Comparison of ENCODE assay signal across 9 mouse cellular contexts in the genomic region with DNA sequence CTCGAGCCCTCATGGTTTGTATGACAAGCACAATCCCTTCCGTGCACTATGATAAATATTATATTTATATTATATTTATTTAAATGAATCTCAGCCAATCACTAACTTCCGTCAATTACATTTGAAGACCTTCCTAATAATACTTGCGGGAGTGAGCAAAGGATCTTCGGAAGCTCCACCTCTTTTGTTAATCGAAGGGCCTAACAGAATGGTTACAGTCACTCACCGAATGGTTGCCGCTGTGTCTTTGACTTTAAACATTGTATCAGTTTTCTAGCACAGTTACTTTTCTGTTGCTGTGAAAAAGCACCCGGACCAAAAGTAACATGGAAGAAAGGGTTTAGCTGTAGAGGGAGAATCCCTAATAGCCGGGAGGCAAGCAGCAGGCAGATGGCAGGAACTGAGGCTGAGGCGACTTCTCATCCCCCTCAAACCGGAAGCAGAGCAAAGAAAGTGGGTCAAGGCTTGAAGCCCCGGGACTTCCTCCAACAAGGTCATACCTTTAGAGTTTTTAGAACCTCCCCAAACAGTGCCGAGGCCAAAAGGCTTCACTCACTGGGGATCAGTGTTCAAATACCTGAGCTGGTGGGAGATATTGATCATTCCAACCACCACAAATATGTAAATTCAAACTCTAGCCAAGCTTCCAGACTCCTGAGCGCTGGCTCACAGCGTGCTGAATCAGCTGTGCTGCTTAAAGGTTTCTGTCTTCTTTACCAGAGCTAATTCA. TPM values are rescaled to one million over a fixed set of nuclear protein-coding genes. Genes with fewer than 3 reads are reported as not detected.
A peak's percentile ranks its signal among the peaks of the same experiment; 100 is the strongest.
DNase-seq lines count a peak whose midpoint lies in the region; ATAC-seq and TF ChIP-seq lines count a peak whose summit lies in the region.
"Had no signal": no experiment of that assay in that cellular context is flagged by ENCODE, and none has a peak within 500 bp of the region (broad histone marks: within the 10 kb centered on the region; RNA-seq: fewer than 3 reads in every experiment).

No protein-coding gene starts in this region.

- 29% methylated on average over 16 of the region's 16 CpGs for WGBS in heart, embryonic 14.5 days
- WGBS in forebrain, postnatal 0 days = 1% methylated on average over 16 of the region's 16 CpGs
- WGBS in midbrain, embryonic 13.5 days = 1% methylated on average over 16 of the region's 16 CpGs

- no peak for ATAC-seq in heart, embryonic 14.5 days (ENCODE audit: insufficient number of reproducible peaks, insufficient read depth, low FRiP score, low read depth)
- no peak for ATAC-seq in forebrain, postnatal 0 days
- ATAC-seq in midbrain, embryonic 13.5 days = no peak

- H3K27me3 ChIP-seq in heart, embryonic 14.5 days (ENCODE audit: control insufficient read depth, insufficient read depth, low read length) = no peaks in the 10 kb centered on the region
- no peaks in the 10 kb centered on the region for H3K27me3 ChIP-seq in forebrain, postnatal 0 days (ENCODE audit: insufficient read depth, low read length)
- H3K27me3 ChIP-seq in midbrain, embryonic 13.5 days = no peaks in the 10 kb centered on the region

- 0 out of 2 replicates have a peak overlapping the region, but pooled peaks have one; percentile 2 for H3K9ac ChIP-seq in heart, embryonic 14.5 days (ENCODE audit: low read length)
- H3K9ac ChIP-seq in forebrain, postnatal 0 days = peak overlapping the region; percentile 22
- H3K9ac ChIP-seq in midbrain, embryonic 13.5 days (replicated peaks) = peak overlapping the region; percentile 72

- TF ChIP-seq CTCF in forebrain, postnatal 0 days (IDR thresholded peaks at IDR 0.05; ENCODE audit: low read depth) = no peak

- intact Hi-C loops in heart, postnatal 36 days (cut with DNase I) = no loop called here

- no peak for DNase-seq in heart, postnatal 36 days
- DNase-seq in Muller cell, postnatal 12 days (ENCODE audit: inconsistent ontology term) = peak; percentile 80
- DNase-seq in forebrain, postnatal 0 days = peak; percentile 69
- peak; percentile 64 for DNase-seq in thymus, postnatal 4 days
- DNase-seq in c-Kit-positive CD71-positive TER-119-positive erythroid progenitor cells, embryonic 14.5 days (ENCODE audit: low spot score) = no peak
- DNase-seq in gastrocnemius, adult 18-20 months (ENCODE audit: low spot score) = no peak

- peak overlapping the region; percentile 42 for H3K4me2 ChIP-seq in heart, embryonic 14.5 days (ENCODE audit: low read length)
- peak overlapping the region; percentile 33 for H3K4me2 ChIP-seq in forebrain, postnatal 0 days (ENCODE audit: low read depth)
- H3K4me2 ChIP-seq in midbrain, embryonic 13.5 days (replicated peaks) = peak overlapping the region; percentile 58

- peak overlapping the region in 1 of 2 experiments; percentile 10; a peak in 1 of 4 replicates for H3K27ac ChIP-seq in heart, embryonic 14.5 days (replicated peaks in 1 of 2; ENCODE audit: control insufficient read depth in 1 of 2, insufficient read depth in 1 of 2, low read depth in 2 of 2, low read length in 2 of 2)
- H3K27ac ChIP-seq in forebrain, postnatal 0 days (ENCODE audit: low read depth, low read length) = peak overlapping the region; percentile 98
- peak overlapping the region; percentile 99 for H3K27ac ChIP-seq in midbrain, embryonic 13.5 days

- H3K4me3 ChIP-seq in heart, embryonic 14.5 days (ENCODE audit: control insufficient read depth in 1 of 2, insufficient read depth in 1 of 2, low read depth in 1 of 2, low read length in 2 of 2) = no peak overlapping the region
- no peak overlapping the region for H3K4me3 ChIP-seq in forebrain, postnatal 0 days (ENCODE audit: low read depth, low read length)
- peak overlapping the region; percentile 12 for H3K4me3 ChIP-seq in midbrain, embryonic 13.5 days (replicated peaks)

- H3K9me3 ChIP-seq in heart, embryonic 14.5 days (ENCODE audit: control insufficient read depth, low read length) = no peaks in the 10 kb centered on the region
- no peaks in the 10 kb centered on the region for H3K9me3 ChIP-seq in forebrain, postnatal 0 days (ENCODE audit: low read length)
- H3K9me3 ChIP-seq in midbrain, embryonic 13.5 days = no peaks in the 10 kb centered on the region

- no peaks in the 10 kb centered on the region for H3K36me3 ChIP-seq in heart, embryonic 14.5 days (ENCODE audit: control insufficient read depth, insufficient read depth, low read length)
- H3K36me3 ChIP-seq in forebrain, postnatal 0 days (ENCODE audit: insufficient read depth) = no peaks in the 10 kb centered on the region
- no peaks in the 10 kb centered on the region for H3K36me3 ChIP-seq in midbrain, embryonic 13.5 days

- peaks cover 11 to 20% of the 10 kb centered on the region in 2 experiments for H3K4me1 ChIP-seq in heart, embryonic 14.5 days (ENCODE audit: control insufficient read depth in 2 of 2, insufficient read depth in 2 of 2, low read length in 2 of 2)
- H3K4me1 ChIP-seq in forebrain, postnatal 0 days (ENCODE audit: insufficient read depth) = peaks cover 43% of the 10 kb centered on the region
- H3K4me1 ChIP-seq in midbrain, embryonic 13.5 days (replicated peaks) = peaks cover 69% of the 10 kb centered on the region

RNA-seq across cellular contexts. Expression of a gene that starts 16.0 kb away (rescaled TPM):
- polyA plus RNA-seq in heart, embryonic 14.5 days (2014; fragmentation: Nextera tagmentation; extraction: Ambion mirVana) = 790 and 917 TPM in 2 replicates
- 10 to 100 TPM; 73.0 to 74.5 TPM for total RNA-seq in heart, postnatal 36 days (2021)
- total RNA-seq in forebrain, postnatal 0 days (2014; rRNA removed) = 18,820 and 21,160 TPM in 2 replicates
- polyA plus RNA-seq in forebrain, postnatal 0 days (2015; fragmentation: Nextera tagmentation; extraction: Ambion mirVana) = 18,258 and 23,279 TPM in 2 replicates
- 15,883 and 15,999 TPM in 2 replicates for polyA plus RNA-seq in midbrain, embryonic 13.5 days (2015; fragmentation: Nextera tagmentation; extraction: Ambion mirVana)
- total RNA-seq in gastrocnemius, adult 18-20 months (2021) = 10 to 100 TPM; 17.9 to 38.6 TPM

RNA-seq across cellular contexts. Expression of a gene that starts 16.2 kb away (rescaled TPM):
- not detected in 2 replicates for polyA plus RNA-seq in heart, embryonic 14.5 days (2014; fragmentation: Nextera tagmentation; extraction: Ambion mirVana)
- total RNA-seq in heart, postnatal 36 days (2021) = not detected
- 1,610 and 2,499 TPM in 2 replicates for total RNA-seq in forebrain, postnatal 0 days (2014; rRNA removed)
- not detected in 2 replicates for polyA plus RNA-seq in forebrain, postnatal 0 days (2015; fragmentation: Nextera tagmentation; extraction: Ambion mirVana)
- not detected in 2 replicates for polyA plus RNA-seq in midbrain, embryonic 13.5 days (2015; fragmentation: Nextera tagmentation; extraction: Ambion mirVana)
- not detected for total RNA-seq in gastrocnemius, adult 18-20 months (2021)
- total RNA-seq: hematopoietic stem cell, adult 5-6 weeks had no signal

RNA-seq across cellular contexts. Expression of a gene that starts 35.2 kb away (rescaled TPM):
- polyA plus RNA-seq in heart, embryonic 14.5 days (2014; fragmentation: Nextera tagmentation; extraction: Ambion mirVana) = 1,494 and 1,560 TPM in 2 replicates
- total RNA-seq in heart, postnatal 36 days (2021) = 100 to 1,000 TPM; 130 to 145 TPM
- 1,927 and 1,958 TPM in 2 replicates for total RNA-seq in forebrain, postnatal 0 days (2014; rRNA removed)
- polyA plus RNA-seq in forebrain, postnatal 0 days (2015; fragmentation: Nextera tagmentation; extraction: Ambion mirVana) = 1,265 and 1,341 TPM in 2 replicates
- polyA plus RNA-seq in midbrain, embryonic 13.5 days (2015; fragmentation: Nextera tagmentation; extraction: Ambion mirVana) = 1,161 and 1,231 TPM in 2 replicates
- total RNA-seq in gastrocnemius, adult 18-20 months (2021) = 10 to 100 TPM; 15.6 to 29.6 TPM

RNA-seq across cellular contexts. Expression of a gene that starts 51.5 kb away (rescaled TPM):
- 3.5 and 5.7 TPM in 2 replicates for polyA plus RNA-seq in heart, embryonic 14.5 days (2014; fragmentation: Nextera tagmentation; extraction: Ambion mirVana)
- 10 to 100 TPM; 15.0 TPM for total RNA-seq in heart, postnatal 36 days (2021)
- total RNA-seq in forebrain, postnatal 0 days (2014; rRNA removed) = 44.1 and 59.3 TPM in 2 replicates
- 20.1 and 22.4 TPM in 2 replicates for polyA plus RNA-seq in forebrain, postnatal 0 days (2015; fragmentation: Nextera tagmentation; extraction: Ambion mirVana)
- polyA plus RNA-seq in midbrain, embryonic 13.5 days (2015; fragmentation: Nextera tagmentation; extraction: Ambion mirVana) = 40.7 and 50.1 TPM in 2 replicates
- total RNA-seq in gastrocnemius, adult 18-20 months (2021) = 1 to 10 TPM; 4.8 to 4.9 TPM

Comparison
In these comparisons a context has a peak if more than half of its experiments do, and no peak if none do; other contexts are left out.
1. H3K9ac ChIP-seq: peak in every context shown above with its lines; median percentile 72 in midbrain, embryonic 13.5 days; 22 in forebrain, postnatal 0 days; 2 in heart, embryonic 14.5 days.
2. DNase-seq: peak in Muller cell, postnatal 12 days (single experiment), forebrain, postnatal 0 days (single experiment) and thymus, postnatal 4 days (single experiment); none in heart, postnatal 36 days (0 of 2), c-Kit-positive CD71-positive TER-119-positive erythroid progenitor cells, embryonic 14.5 days (single experiment) and gastrocnemius, adult 18-20 months (single experiment).
3. RNA of a gene that starts 16.0 kb away (total RNA-seq): 18,820 to 21,160 TPM in forebrain, postnatal 0 days; 73.0 to 74.5 TPM in heart, postnatal 36 days and 17.9 to 38.6 TPM in gastrocnemius, adult 18-20 months; every median in the first group is over 100 times any median in the second.
4. RNA of a gene that starts 16.2 kb away (total RNA-seq): 1,610 to 2,499 TPM in forebrain, postnatal 0 days; not detected in heart, postnatal 36 days and not detected in gastrocnemius, adult 18-20 months; every median in the first group is over 1,000 times any median in the second.
5. RNA of a gene that starts 35.2 kb away (total RNA-seq): 1,927 to 1,958 TPM in forebrain, postnatal 0 days; 130 to 145 TPM in heart, postnatal 36 days and 15.6 to 29.6 TPM in gastrocnemius, adult 18-20 months; every median in the first group is over 10 times any median in the second.
6. Peak in every context shown above with its lines, with median percentiles within 50 percentile points of each other: H3K4me2 ChIP-seq.